ENCODE assay signal across 9 mouse cellular contexts in genomic region chrX:72987520-72987905, GRCm38 (mm10). TPM values are rescaled to one million over a fixed set of nuclear protein-coding genes. Genes with fewer than 3 reads are reported as not detected.
DNase-seq lines count a peak whose midpoint lies in the region; ATAC-seq and TF ChIP-seq lines count a peak whose summit lies in the region.
"Had no signal": no experiment of that assay in that cellular context is flagged by ENCODE, and none has a peak within 500 bp of the region (broad histone marks: within the 10 kb centered on the region; RNA-seq: fewer than 3 reads in every experiment).

No protein-coding gene starts in this region.

- peak overlapping the region; percentile 65 for H3K9ac ChIP-seq in embryonic facial prominence, embryonic 13.5 days
- H3K9ac ChIP-seq in hindbrain, postnatal 0 days (replicated peaks; ENCODE audit: low read length), result peak overlapping the region; percentile 33; the same call in 1 of the 2 replicates
- no peak overlapping the region for H3K9ac ChIP-seq in midbrain, embryonic 16.5 days (ENCODE audit: low read depth, low read length)

- TF ChIP-seq CTCF in layer of hippocampus, adult 2 months (conservative IDR thresholded peaks at IDR 0.05), result no peak
- no peak for TF ChIP-seq CTCF in hindbrain, postnatal 0 days (IDR thresholded peaks at IDR 0.05; ENCODE audit: low read depth)

- WGBS in embryonic facial prominence, embryonic 13.5 days, result 37% methylated on average over 14 of the region's 14 CpGs
- 34% methylated on average over 14 of the region's 14 CpGs for WGBS in hindbrain, postnatal 0 days
- WGBS in midbrain, embryonic 16.5 days, result 15% methylated on average over 14 of the region's 14 CpGs

- no peak overlapping the region for H3K27ac ChIP-seq in layer of hippocampus, adult 2 months
- 0 out of 2 replicates have a peak overlapping the region, but pooled peaks have one; percentile 16 for H3K27ac ChIP-seq in embryonic facial prominence, embryonic 13.5 days
- no peak overlapping the region for H3K27ac ChIP-seq in hindbrain, postnatal 0 days
- H3K27ac ChIP-seq in midbrain, embryonic 16.5 days (ENCODE audit: low read length), result no peak overlapping the region

- H3K9me3 ChIP-seq in embryonic facial prominence, embryonic 13.5 days, result no peaks in the 10 kb centered on the region
- no peaks in the 10 kb centered on the region for H3K9me3 ChIP-seq in hindbrain, postnatal 0 days (ENCODE audit: low read length)
- H3K9me3 ChIP-seq in midbrain, embryonic 16.5 days (replicated peaks; ENCODE audit: control insufficient read depth, low read length, poor library complexity, severe bottlenecking), result no peaks in the 10 kb centered on the region

- H3K27me3 ChIP-seq in embryonic facial prominence, embryonic 13.5 days, result peaks cover 6% of the 10 kb centered on the region; the same call in 1 of the 2 replicates
- no peaks in the 10 kb centered on the region for H3K27me3 ChIP-seq in hindbrain, postnatal 0 days (ENCODE audit: insufficient read depth, low read length)
- no peaks in the 10 kb centered on the region for H3K27me3 ChIP-seq in midbrain, embryonic 16.5 days (ENCODE audit: control insufficient read depth, insufficient read depth, low read depth, low read length)
- H3K27me3 ChIP-seq: Patski had no signal

- H3K4me3 ChIP-seq in layer of hippocampus, adult 2 months, result peak overlapping the region; percentile 52
- H3K4me3 ChIP-seq in embryonic facial prominence, embryonic 13.5 days, result peak overlapping the region; percentile 45
- H3K4me3 ChIP-seq in hindbrain, postnatal 0 days (ENCODE audit: low read length), result peak overlapping the region; percentile 35
- peak overlapping the region; percentile 26 for H3K4me3 ChIP-seq in midbrain, embryonic 16.5 days (ENCODE audit: low read depth, low read length)

- H3K36me3 ChIP-seq in embryonic facial prominence, embryonic 13.5 days, result no peaks in the 10 kb centered on the region
- H3K36me3 ChIP-seq in hindbrain, postnatal 0 days (ENCODE audit: insufficient read depth, low read length), result no peaks in the 10 kb centered on the region
- H3K36me3 ChIP-seq in midbrain, embryonic 16.5 days (ENCODE audit: control insufficient read depth, insufficient read depth, low read length), result no peaks in the 10 kb centered on the region

- no peak for DNase-seq in layer of hippocampus, adult 2 months (ENCODE audit: low spot score in 2 of 2)
- DNase-seq in layer of hippocampus, adult 8-10 months (ENCODE audit: low spot score in 2 of 2), result no peak
- no peak for DNase-seq in hindbrain, postnatal 0 days (ENCODE audit: low spot score)
- DNase-seq in frontal cortex, postnatal 14 days (ENCODE audit: low spot score in 2 of 2), result no peak
- DNase-seq in ovary, postnatal 10 days (ENCODE audit: low spot score), result no peak
- no peak for DNase-seq in right cerebral cortex, postnatal 36 days (ENCODE audit: low spot score in 2 of 2)

- 0 out of 2 replicates have a peak, but pooled peaks cover 4% of the 10 kb centered on the region for H3K4me1 ChIP-seq in embryonic facial prominence, embryonic 13.5 days
- H3K4me1 ChIP-seq in hindbrain, postnatal 0 days (ENCODE audit: insufficient read depth, low read length), result no peaks in the 10 kb centered on the region
- H3K4me1 ChIP-seq in midbrain, embryonic 16.5 days (ENCODE audit: control insufficient read depth, insufficient read depth, low read length), result no peaks in the 10 kb centered on the region

- H3K4me2 ChIP-seq in embryonic facial prominence, embryonic 13.5 days, result peak overlapping the region; percentile 61
- H3K4me2 ChIP-seq in hindbrain, postnatal 0 days (ENCODE audit: low read depth, low read length), result peak overlapping the region; percentile 65
- peak overlapping the region; percentile 48 for H3K4me2 ChIP-seq in midbrain, embryonic 16.5 days (ENCODE audit: low read length)

- ATAC-seq in embryonic facial prominence, embryonic 13.5 days (ENCODE audit: insufficient number of reproducible peaks, insufficient read depth, low FRiP score, low TSS enrichment, low read depth), result no peak
- ATAC-seq in hindbrain, postnatal 0 days, result no peak
- ATAC-seq in midbrain, embryonic 16.5 days, result no peak

RNA-seq across cellular contexts. Expression of gene Zfp185, which starts 0.4 kb away (rescaled TPM):
- total RNA-seq in layer of hippocampus, adult 2 months (2021), result 1 to 10 TPM; 1.4 to 1.5 TPM
- total RNA-seq in layer of hippocampus, adult 8-10 months (2022), result 1 to 10 TPM; 1.3 to 1.8 (median 1.5) TPM
- polyA plus RNA-seq in embryonic facial prominence, embryonic 13.5 days (2015; fragmentation: Nextera tagmentation; extraction: Ambion mirVana), result 15.0 and 15.9 TPM in 2 replicates
- total RNA-seq in hindbrain, postnatal 0 days (2014; rRNA removed), result 0.65 and 1.4 TPM in 2 replicates
- 1.1 and 1.2 TPM in 2 replicates for polyA plus RNA-seq in hindbrain, postnatal 0 days (2015; fragmentation: Nextera tagmentation; extraction: Ambion mirVana)
- polyA plus RNA-seq in midbrain, embryonic 16.5 days (2015; fragmentation: Nextera tagmentation; extraction: Ambion mirVana), result 0.97 and 1.3 TPM in 2 replicates

RNA-seq across cellular contexts. Expression of gene Pnma5, which starts 49.4 kb away (rescaled TPM):
- total RNA-seq in layer of hippocampus, adult 2 months (2021), result under 1 TPM in 1 of 2 experiments, not detected in 1; 0.54 TPM
- 1 to 10 TPM in 1 of 4 experiments, under 1 TPM in 3; 0.20 to 1.1 (median 0.41) TPM for total RNA-seq in layer of hippocampus, adult 8-10 months (2022)
- 0.17 TPM in 1 of 2 replicates, not detected in the other for polyA plus RNA-seq in embryonic facial prominence, embryonic 13.5 days (2015; fragmentation: Nextera tagmentation; extraction: Ambion mirVana)
- total RNA-seq in hindbrain, postnatal 0 days (2014; rRNA removed), result not detected in 2 replicates
- 0.23 and 0.33 TPM in 2 replicates for polyA plus RNA-seq in hindbrain, postnatal 0 days (2015; fragmentation: Nextera tagmentation; extraction: Ambion mirVana)
- polyA plus RNA-seq in midbrain, embryonic 16.5 days (2015; fragmentation: Nextera tagmentation; extraction: Ambion mirVana), result 0.10 and 0.11 TPM in 2 replicates
- polyA plus RNA-seq: Patski had no signal
